Mouse (Mus musculus) small intestine, adult 2 months (tissue): ENCODE results near the gene Tmem251.

Source experiments
- CTCF ChIP-seq: fragments of 200-500 bp; IDR thresholded peaks from 2 replicates; pipeline ENCODE4 v1.5.1; 2012; ENCODE audit warnings: low read depth, mild to moderate bottlenecking, control low read depth, inconsistent platforms, low read length, moderate library complexity, mixed read lengths; ENCODE audit not compliant: insufficient replicate concordance, insufficient read length; ENCODE audit errors: extremely low read depth
- POLR2A ChIP-seq: fragments of 200-500 bp; IDR thresholded peaks from 2 replicates; pipeline ENCODE4 v1.6.1; 2012; ENCODE audit warnings: low read depth, mild to moderate bottlenecking, control low read depth, inconsistent platforms, low read length, moderate library complexity

- TF ChIP-seq CTCF (no peak), POLR2A (no peak)
These were observed 29.4 kb upstream of the Tmem251 start for GRCm38 (mm10) chr12:102714116-102714515.
